Mouse (Mus musculus): ENCODE measurements around the gene Calhm6. TPM values are rescaled to one million over a fixed set of nuclear protein-coding genes. Genes with fewer than 3 reads are reported as not detected.

Calhm6 gene
- total RNA-seq, 4 experiments from 2014 or later = 0.34 to 0.84 (median 0.71) TPM

DNA sequence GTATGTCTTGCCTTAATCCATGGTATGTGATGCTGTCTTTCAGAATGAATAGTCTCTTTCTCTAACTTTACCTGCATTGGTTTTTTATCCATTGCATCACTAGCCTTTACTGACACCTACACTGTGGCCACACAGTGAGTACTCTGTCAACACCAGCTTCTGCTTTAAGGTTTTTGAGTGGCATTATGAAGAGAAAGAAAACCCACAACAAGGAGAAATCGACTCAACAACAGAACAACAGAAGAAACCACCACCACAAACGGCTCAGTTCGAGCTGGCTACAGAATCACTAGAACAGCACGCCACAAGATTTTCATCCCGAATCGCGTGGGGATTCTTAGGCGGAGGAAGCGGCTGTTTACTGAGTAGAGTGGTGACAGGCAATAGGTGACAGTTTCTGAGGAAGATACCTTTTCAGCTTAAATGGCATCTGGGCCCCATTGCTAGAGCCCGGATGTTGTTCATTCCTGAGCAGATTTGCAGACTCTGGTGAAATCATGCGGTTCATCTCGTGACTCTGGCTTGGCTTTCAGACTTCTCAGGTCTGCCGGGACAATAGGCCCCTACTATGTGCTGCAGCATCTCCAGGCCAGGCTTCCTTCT, 16.8 kb downstream of the Calhm6 start:
- DNase-seq (ENCODE audit: low spot score in 2 of 2) = no peak

DNA sequence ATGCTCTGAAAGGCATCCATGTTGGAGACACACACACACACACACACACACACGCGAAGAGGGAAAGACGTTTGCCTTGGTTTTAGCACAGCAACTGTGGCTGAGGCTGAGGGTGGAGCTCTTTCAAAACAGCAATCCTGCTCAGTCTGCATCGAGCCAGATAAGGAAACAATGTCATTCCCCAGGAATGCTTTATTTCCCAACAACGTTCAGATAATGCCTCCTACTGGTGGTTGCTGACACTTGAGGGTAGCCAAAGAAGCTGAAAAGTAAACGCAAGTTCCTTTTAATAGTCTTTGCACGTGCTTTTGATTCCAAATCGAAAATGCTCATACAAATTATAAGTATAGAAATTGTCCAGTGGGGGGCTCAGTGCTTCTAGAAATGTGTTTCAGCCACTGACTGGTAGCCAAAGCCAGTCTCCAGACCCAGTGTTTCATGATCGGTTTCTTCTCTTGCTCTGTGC, 31.3 kb downstream of the Calhm6 start, which contains the start of gene Calhm5:
Gene Calhm5 (minus strand): TSS at position 102 of the 466 bp plus-strand sequence.
- DNase-seq (ENCODE audit: low spot score in 2 of 2) = peak in 1 of 2 experiments; percentile 25

DNA sequence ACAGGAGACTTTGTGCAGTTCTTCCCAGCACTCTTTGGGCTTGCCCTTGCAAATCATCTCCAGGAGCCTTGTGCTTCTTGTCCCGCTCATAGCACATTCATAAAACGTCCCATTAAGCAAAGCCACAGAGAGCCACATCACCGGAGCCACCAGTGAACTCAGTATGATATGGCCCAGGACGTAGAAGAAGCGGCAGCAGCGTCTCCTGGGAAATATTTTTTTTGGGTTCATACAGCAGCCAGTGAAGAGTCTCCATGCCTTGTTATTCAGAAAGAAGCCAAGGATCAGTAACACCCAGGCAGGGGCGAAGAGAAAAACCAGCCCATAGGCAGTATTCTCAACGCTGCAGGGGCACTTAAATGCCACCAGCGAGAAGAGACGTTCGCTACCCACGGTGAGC, 31.8 kb downstream of the Calhm6 start:
- peak in 1 of 2 experiments; percentile 8 for DNase-seq (ENCODE audit: low spot score in 2 of 2)

DNA sequence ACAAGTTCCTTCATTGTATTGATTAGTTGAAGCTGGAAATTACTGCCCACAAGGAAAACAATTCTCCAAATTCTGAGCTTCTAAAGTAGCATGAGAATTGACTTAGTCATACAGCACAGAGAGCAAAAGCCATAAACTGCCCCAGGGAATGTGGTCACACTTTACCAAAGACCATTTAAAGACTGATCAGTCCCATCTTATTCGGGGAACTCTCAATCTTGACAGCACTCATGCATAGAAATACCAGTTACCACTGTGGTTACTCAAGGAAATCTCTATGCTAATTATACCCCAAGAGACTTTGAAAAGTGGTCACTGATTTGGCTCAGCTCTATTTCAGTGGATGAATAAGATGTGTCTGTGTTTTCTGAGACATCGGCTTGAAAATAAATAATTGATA, 32.6 kb downstream of the Calhm6 start:
- no peak for DNase-seq (ENCODE audit: low spot score in 2 of 2)

DNA sequence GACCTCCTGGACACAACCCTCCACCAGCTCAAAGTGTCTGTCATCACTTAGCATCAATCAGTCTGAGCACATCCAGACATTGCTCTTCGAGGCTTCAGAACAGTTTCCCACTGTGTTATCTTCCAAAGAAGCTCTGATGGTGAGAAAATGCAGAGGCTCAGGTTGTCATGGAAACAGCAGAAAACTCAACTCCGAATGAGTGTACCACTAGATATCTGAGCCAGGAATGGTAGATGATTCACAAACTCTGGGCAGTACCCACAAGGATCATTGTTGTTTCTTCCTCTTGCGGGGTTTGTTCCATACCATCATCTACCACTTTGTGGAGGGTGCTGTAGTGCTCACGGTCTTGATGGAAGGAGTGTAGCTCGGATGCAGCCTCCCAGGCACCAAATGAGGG, 35.9 kb downstream of the Calhm6 start:
- DNase-seq (ENCODE audit: low spot score in 2 of 2) = peak; percentile 8 to 73

DNA sequence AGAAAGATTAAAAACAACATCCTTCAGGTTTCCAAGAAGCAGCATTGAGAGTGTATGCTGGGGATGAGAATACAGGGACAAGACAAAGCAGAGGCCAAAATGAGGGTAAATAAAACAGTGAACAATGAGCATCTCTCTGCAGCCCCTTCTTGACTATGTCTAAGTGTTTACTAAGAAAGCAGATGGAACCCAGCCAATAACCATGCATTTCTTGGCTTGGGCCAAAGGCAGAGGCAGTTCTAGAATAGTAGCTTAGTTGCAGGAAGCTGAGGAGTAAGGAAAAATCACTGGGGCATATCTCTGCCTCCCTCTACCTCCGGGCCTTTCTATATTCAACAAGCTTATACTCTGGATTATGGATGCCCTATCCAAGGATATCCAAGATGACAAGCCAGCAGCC, 37.3 kb downstream of the Calhm6 start:
- no peak for DNase-seq (ENCODE audit: low spot score in 2 of 2)

DNA sequence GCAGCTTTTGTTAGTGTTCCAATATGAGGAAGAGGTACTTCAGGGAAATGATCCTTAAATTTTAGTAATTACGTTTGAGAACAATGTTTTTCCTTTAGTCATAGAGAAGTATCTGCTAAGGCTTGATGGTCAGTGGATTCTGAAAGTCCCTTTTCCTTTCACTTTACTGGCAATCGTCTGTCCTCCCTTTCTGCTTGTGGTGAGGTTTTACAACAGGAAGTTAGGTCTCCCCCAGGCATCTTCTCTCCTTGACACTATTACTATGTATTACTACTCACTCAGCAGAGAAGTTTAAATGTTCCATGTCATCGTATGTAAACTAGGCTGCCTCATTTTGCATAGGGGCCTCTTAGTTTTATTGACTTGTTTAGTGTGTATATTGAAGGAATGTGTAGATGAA, 38.3 kb downstream of the Calhm6 start:
- no peak for DNase-seq (ENCODE audit: low spot score in 2 of 2)

DNA sequence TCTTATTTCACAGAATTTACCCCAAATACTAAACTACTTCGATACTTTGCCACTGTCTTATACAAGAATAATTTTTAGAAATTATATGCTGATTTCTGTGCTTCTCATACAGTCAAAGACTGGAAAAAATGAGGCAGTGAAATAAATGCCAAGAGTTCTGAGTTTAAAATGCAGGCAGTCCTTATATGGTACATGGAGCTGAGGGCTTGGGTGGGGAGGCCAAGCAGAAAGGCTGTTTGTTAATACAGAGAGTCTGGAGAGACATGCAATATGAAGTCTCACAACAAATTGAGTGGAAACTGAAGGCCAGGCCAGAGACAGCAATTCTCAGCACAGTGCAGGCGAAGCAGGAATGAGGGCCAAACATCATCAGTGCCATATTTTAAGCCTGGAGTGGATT, 39.3 kb downstream of the Calhm6 start:
- no peak for DNase-seq (ENCODE audit: low spot score in 2 of 2)

DNA sequence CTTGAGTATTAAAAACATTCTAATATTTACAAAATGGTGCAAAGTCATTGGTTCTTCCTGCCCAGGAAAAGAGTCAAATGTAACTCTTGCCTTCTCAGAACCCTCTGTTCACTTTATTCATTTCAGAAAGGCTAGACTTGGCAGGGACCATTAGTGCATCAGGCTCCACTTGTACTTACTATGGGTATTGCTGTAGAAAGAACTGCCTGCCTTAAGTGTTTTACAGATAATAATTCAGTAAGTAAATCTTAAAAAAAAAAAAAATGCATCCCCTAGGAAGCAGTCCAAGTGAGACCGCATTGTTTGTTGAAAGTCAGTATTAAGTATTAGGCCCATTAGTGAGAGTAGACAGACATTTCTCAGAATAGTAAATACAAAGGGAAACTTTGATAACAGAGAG, 41.3 kb downstream of the Calhm6 start:
- DNase-seq (ENCODE audit: low spot score in 2 of 2) = no peak

Other genes with a start within 250 kb of the Calhm6 start
- 1 to 10 TPM; 3.2 to 3.8 (median 3.4) TPM for gene Rsph4a, start 222.9 kb downstream of the Calhm6 start, total RNA-seq (2022)
- gene Zup1, start 176.7 kb downstream of the Calhm6 start, total RNA-seq (2022) = 10 to 100 TPM; 13.9 to 21.0 (median 15.0) TPM
- gene Rwdd1, start 108.4 kb downstream of the Calhm6 start, total RNA-seq (2022) = 100 to 1,000 TPM in 3 of 4 experiments, 10 to 100 TPM in 1; 98.4 to 105 (median 102) TPM
- under 1 TPM in 3 of 4 experiments, not detected in 1; 0.34 to 0.71 (median 0.53) TPM for gene Trappc3l, start 90.4 kb downstream of the Calhm6 start, total RNA-seq (2022)
- gene Calhm4, start 83.7 kb downstream of the Calhm6 start, total RNA-seq (2022) = not detected
- 1 to 10 TPM; 1.8 to 2.8 (median 2.2) TPM for gene Calhm5, start 31.5 kb downstream of the Calhm6 start, total RNA-seq (2022)
- 10 to 100 TPM in 1 of 4 experiments, 1 to 10 TPM in 3; 5.6 to 10.4 (median 7.9) TPM for gene Dse, start 79.7 kb upstream of the Calhm6 start, total RNA-seq (2022)
- gene Tspyl1, start 154.2 kb upstream of the Calhm6 start, total RNA-seq (2022) = 100 to 1,000 TPM; 159 to 186 (median 174) TPM
- gene Tspyl4, start 169.5 kb upstream of the Calhm6 start, total RNA-seq (2022) = 100 to 1,000 TPM; 388 to 444 (median 418) TPM

Measured in left cerebral cortex, adult 8-10 months (tissue).